Mouse (Mus musculus) stomach, postnatal 0 days (tissue): ENCODE data around the gene Il21. TPM values are rescaled to one million over a fixed set of nuclear protein-coding genes. Genes with fewer than 3 reads are reported as not detected.

Experiments used
- ATAC-seq: fragments of 200-750 bp; cut with Nextera tagmentation; 2 replicates; pipeline ENCODE4 v1.8.0; 2017; ENCODE audit not compliant: low FRiP score, low TSS enrichment
- DNase-seq: peaks from one replicate; pipeline ENCODE4 v3.0.0-alpha.2; 2016; ENCODE audit warnings: low spot score
- H3K27ac ChIP-seq: fragments of 300-500 bp; sonication (generic); replicated peaks from 2 replicates; pipeline ENCODE4 v1.5.1; 2014; ENCODE audit warnings: mild to moderate bottlenecking, control low read depth
- H3K27me3 ChIP-seq: fragments of 300-500 bp; sonication (generic); 2 replicates; pipeline ENCODE4 v1.6.1; 2014; ENCODE audit warnings: low read length; ENCODE audit not compliant: control insufficient read depth, insufficient read depth
- H3K36me3 ChIP-seq: fragments of 300-500 bp; sonication (generic); 2 replicates; pipeline ENCODE4 v1.6.1; 2014; ENCODE audit warnings: low read length, mixed read lengths; ENCODE audit not compliant: control insufficient read depth, insufficient read depth
- H3K4me1 ChIP-seq: fragments of 300-500 bp; sonication (generic); replicated peaks from 2 replicates; pipeline ENCODE4 v1.6.1; 2014; ENCODE audit warnings: antibody characterized with exemption; ENCODE audit not compliant: control insufficient read depth, insufficient read depth
- H3K4me2 ChIP-seq: fragments of 300-500 bp; sonication (generic); replicated peaks from 2 replicates; pipeline ENCODE4 v1.6.1; 2014; ENCODE audit warnings: low read depth, mild to moderate bottlenecking, control low read depth, moderate library complexity
- H3K4me3 ChIP-seq: fragments of 300-500 bp; sonication (generic); 2 replicates; pipeline ENCODE4 v1.5.1; 2014; ENCODE audit warnings: low read depth, low read length, control low read depth
- H3K9ac ChIP-seq: fragments of 300-500 bp; sonication (generic); 2 replicates; pipeline ENCODE4 v1.6.1; 2014; ENCODE audit warnings: mild to moderate bottlenecking, low read length, control low read depth, mixed read lengths
- H3K9me3 ChIP-seq: fragments of 300-500 bp; sonication (generic); 2 replicates; pipeline ENCODE4 v1.6.1; 2016; ENCODE audit warnings: low read length; ENCODE audit not compliant: control insufficient read depth
- CTCF ChIP-seq: IDR thresholded peaks from 2 replicates; pipeline ENCODE4 v1.5.1; 2016; ENCODE audit warnings: antibody characterized with exemption, low read depth, mild to moderate bottlenecking, moderate library complexity
- EP300 ChIP-seq: optimal IDR thresholded peaks from 2 replicates; pipeline ENCODE3; 2016; ENCODE audit warnings: antibody characterized with exemption
- WGBS: fragments of 180-500 bp; shearing (Covaris S2); extraction: QIAGEN DNeasy Blood & Tissue Kit; methylation state at CpG from one replicate; pipeline ENCODE4 v1.1.7; 2014; 5-methylcytosine and 5-hydroxymethylcytosine counted together
- polyA plus RNA-seq: library from polyadenylated mRNA; unstranded; fragments of >200 nt; fragmentation: Nextera tagmentation; extraction: Ambion mirVana; gene quantifications from 2 replicates; pipeline ENCODE4 v1.2.1, GENCODE M21; 2015

Gene Il21
- not detected in 2 replicates for polyA plus RNA-seq

- Histone ChIP-seq H3K36me3 (no peaks in the 10 kb centered on the region), H3K9me3 (no peaks in the 10 kb centered on the region), H3K27me3 (no peaks in the 10 kb centered on the region), H3K4me2 (no peak within 1 kb of the TSS), H3K4me3 (no peak within 1 kb of the TSS), H3K27ac (no peak within 1 kb of the TSS), H3K4me1 (no peaks in the 10 kb centered on the region), H3K9ac (no peak within 1 kb of the TSS)
- WGBS = 80% methylated on average over 7 of the region's 7 CpGs
- no peak for ATAC-seq
- no peak for DNase-seq
- no peak for TF ChIP-seq CTCF
- TF ChIP-seq EP300 = no peak
Observed at GRCm38 (mm10) chr3:37232586-37233222, at the start of gene Il21. Gene Il21, minus strand, starts transcription at chr3:37232636.

- ATAC-seq = no peak
- Histone ChIP-seq H3K9ac (no peak overlapping the region), H3K27me3 (no peaks in the 10 kb centered on the region), H3K36me3 (no peaks in the 10 kb centered on the region), H3K27ac (no peak overlapping the region), H3K9me3 (no peaks in the 10 kb centered on the region), H3K4me3 (no peak overlapping the region), H3K4me2 (no peak overlapping the region), H3K4me1 (no peaks in the 10 kb centered on the region)
- 54% methylated on average over 8 of the region's 8 CpGs for WGBS
- TF ChIP-seq EP300 (no peak), CTCF (no peak)
- DNase-seq = no peak
Observed at GRCm38 (mm10) chr3:37280871-37281270, 48.4 kb upstream of the Il21 start.

- Histone ChIP-seq H3K36me3 (no peaks in the 10 kb centered on the region), H3K9ac (no peak overlapping the region), H3K4me3 (no peak overlapping the region), H3K4me2 (no peak overlapping the region), H3K9me3 (no peaks in the 10 kb centered on the region), H3K27ac (no peak overlapping the region), H3K4me1 (no peaks in the 10 kb centered on the region), H3K27me3 (no peaks in the 10 kb centered on the region)
- ATAC-seq (no peak), DNase-seq (no peak)
- TF ChIP-seq CTCF = no peak
- no peak for TF ChIP-seq EP300
- WGBS = 87% methylated on average over 1 of the region's 1 CpGs
Observed at GRCm38 (mm10) chr3:37280221-37280620, 47.8 kb upstream of the Il21 start.

DNA sequence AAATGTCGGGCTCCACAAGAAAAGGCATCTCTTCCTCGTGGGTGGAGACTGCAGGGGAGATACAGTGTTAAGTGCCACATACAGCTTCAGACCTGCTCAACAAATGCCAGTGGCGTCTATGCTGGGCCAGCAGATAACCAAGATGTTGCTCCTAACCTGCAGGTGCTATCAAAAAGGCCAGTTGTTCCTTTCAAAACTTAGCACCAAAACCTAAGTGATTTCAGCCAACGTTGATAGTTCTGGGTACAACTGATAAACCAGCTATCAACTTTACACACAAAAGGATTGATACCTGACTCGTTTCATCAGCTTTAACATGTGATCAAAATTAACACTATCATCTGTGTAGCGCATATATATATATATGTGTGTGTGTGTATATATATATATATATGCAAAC lies 42.2 kb upstream of the Il21 start:
- H3K4me1 ChIP-seq = no peaks in the 10 kb centered on the region
- no peak overlapping the region for H3K4me2 ChIP-seq
- no peak for DNase-seq
- no peak overlapping the region for H3K27ac ChIP-seq
- H3K36me3 ChIP-seq = no peaks in the 10 kb centered on the region
- 75% methylated on average over 6 of the region's 6 CpGs for WGBS
- no peaks in the 10 kb centered on the region for H3K9me3 ChIP-seq
- TF ChIP-seq CTCF (no peak), EP300 (no peak)
- ATAC-seq = no peak
- no peak overlapping the region for H3K4me3 ChIP-seq
- H3K27me3 ChIP-seq = no peaks in the 10 kb centered on the region
- H3K9ac ChIP-seq = no peak overlapping the region

GRCm38 (mm10) chr3:37273092-37273491 lies 40.7 kb upstream of the Il21 start:
- Histone ChIP-seq H3K4me3 (no peak overlapping the region), H3K27ac (no peak overlapping the region), H3K27me3 (no peaks in the 10 kb centered on the region), H3K9me3 (no peaks in the 10 kb centered on the region), H3K36me3 (no peaks in the 10 kb centered on the region), H3K9ac (no peak overlapping the region), H3K4me2 (no peak overlapping the region), H3K4me1 (no peaks in the 10 kb centered on the region)
- 78% methylated on average over 7 of the region's 7 CpGs for WGBS
- TF ChIP-seq CTCF = no peak
- no peak for TF ChIP-seq EP300
- no peak for ATAC-seq
- no peak for DNase-seq

DNA sequence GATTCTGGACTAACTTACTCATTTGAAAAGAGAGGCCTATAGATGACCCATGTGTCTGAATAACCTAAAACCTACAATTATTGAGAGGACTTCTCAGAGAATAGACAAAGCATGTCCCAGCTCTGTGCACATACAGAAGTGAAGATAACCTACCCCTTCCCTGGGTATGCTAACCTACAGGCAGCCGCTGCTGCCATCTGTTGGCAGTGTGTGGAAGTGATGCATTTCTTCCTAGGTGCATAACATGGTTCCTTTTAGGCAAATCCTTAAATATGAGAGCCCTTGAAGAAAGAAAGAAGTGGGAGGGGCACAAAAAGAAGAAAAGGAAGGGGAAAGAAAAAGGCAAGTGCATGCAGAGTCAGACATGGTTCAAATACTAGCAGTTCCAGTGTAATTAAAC lies 38.8 kb upstream of the Il21 start:
- DNase-seq = peak; percentile 25
- H3K9me3 ChIP-seq = no peaks in the 10 kb centered on the region
- no peak overlapping the region for H3K27ac ChIP-seq
- H3K4me2 ChIP-seq = no peak overlapping the region
- H3K27me3 ChIP-seq = no peaks in the 10 kb centered on the region
- ATAC-seq = no peak
- no peaks in the 10 kb centered on the region for H3K4me1 ChIP-seq
- TF ChIP-seq CTCF (peak; percentile 84), EP300 (no peak)
- H3K36me3 ChIP-seq = no peaks in the 10 kb centered on the region
- H3K9ac ChIP-seq = no peak overlapping the region
- no peak overlapping the region for H3K4me3 ChIP-seq
- 5% methylated on average over 1 of the region's 1 CpGs for WGBS
